Mouse (Mus musculus): ENCODE data around the gene Cox6b2. TPM values are rescaled to one million over a fixed set of nuclear protein-coding genes. Genes with fewer than 3 reads are reported as not detected.
A peak's percentile ranks its signal among the peaks of the same experiment; 100 is the strongest.

Gene Cox6b2
- polyA plus RNA-seq, 2 experiments = 81.9 to 119 TPM

DNA sequence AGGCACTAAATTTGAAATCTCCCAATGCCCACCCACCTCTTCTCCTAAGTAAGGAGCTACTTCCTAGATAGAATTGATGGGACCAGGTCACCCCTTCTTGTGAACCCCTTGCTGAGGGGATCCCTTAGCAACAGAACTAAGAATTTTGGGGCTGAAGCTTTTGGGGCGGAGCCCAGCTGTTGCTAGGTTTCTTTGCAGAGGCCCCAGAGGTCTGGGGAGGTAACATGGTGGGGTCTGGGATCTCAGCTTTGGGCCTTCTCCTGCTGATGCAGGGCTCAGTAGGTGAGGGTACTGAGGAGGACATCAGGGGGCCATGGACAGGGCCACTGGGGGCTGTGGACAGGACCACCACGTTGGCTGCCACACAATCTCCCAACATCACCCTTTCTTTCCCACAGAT is 29.9 kb upstream of the Cox6b2 start, which contains the start of the genes Il11 and Tmem190:
Gene Il11, minus strand, starts transcription at position 101 of the 400 bp plus-strand sequence.
Gene Tmem190, plus strand, starts transcription at position 179 of the 400 bp plus-strand sequence.
- Histone ChIP-seq H3K9ac (replicated peaks) (no peak within 1 kb of the TSS), H3K36me3 (replicated peaks; ENCODE audit: control insufficient read depth, insufficient read depth, low read depth) (no peaks in the 10 kb centered on the region), H3K4me1 (replicated peaks; ENCODE audit: control insufficient read depth in 2 of 2, insufficient read depth in 2 of 2, low read length in 1 of 2) (peaks cover 4 to 9% of the 10 kb centered on the region in 2 experiments), H3K4me2 (ENCODE audit: low read depth) (peak within 1 kb of the TSS; percentile 20; the same call in 1 of the 2 replicates), H3K27me3 (ENCODE audit: control insufficient read depth, insufficient read depth, low read length) (peaks cover 16% of the 10 kb centered on the region), H3K27ac (no peak within 1 kb of the TSS), H3K4me3 (ENCODE audit: insufficient read depth in 1 of 2, low read depth in 2 of 2, low read length in 2 of 2) (no peak within 1 kb of the TSS), H3K9me3 (ENCODE audit: control insufficient read depth, low read length) (no peaks in the 10 kb centered on the region)
- no peak for ATAC-seq (ENCODE audit: insufficient read depth)
- no peak for TF ChIP-seq EP300 (IDR thresholded peaks at IDR 0.05; ENCODE audit: low read depth)
- no peak for TF ChIP-seq CTCF (IDR thresholded peaks at IDR 0.05; ENCODE audit: low read depth)
- WGBS (ENCODE audit: insufficient replicate concordance) = 60% methylated on average over 2 of the region's 2 CpGs
- DNase-seq (ENCODE audit: low read depth in 3 of 3, low spot score in 3 of 3) = no peak

DNA sequence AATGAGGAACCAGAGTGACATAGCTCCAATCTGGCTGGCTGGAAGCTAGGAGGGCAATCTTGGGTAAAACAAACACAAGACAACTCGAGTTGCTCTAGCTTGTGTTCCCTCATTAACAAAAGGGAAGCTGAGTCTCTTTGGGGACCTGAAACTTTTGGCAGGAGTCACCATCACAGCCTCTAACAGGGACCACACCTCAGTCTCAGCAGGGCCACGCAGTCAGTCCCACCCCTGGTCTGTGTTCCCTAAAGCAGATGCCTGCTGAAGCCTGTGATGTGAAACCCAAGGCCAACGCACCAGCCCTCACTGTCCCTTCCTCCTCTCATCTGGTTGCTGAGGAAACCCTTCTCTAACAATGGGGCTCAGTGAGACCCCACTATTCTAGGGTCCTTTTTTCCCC is 29.2 kb upstream of the Cox6b2 start:
- no peak for ATAC-seq (ENCODE audit: insufficient read depth)
- H3K9me3 ChIP-seq (ENCODE audit: control insufficient read depth, low read length) = no peaks in the 10 kb centered on the region
- WGBS (ENCODE audit: insufficient replicate concordance) = 23% methylated on average over 3 of the region's 3 CpGs
- peaks cover 4 to 7% of the 10 kb centered on the region in 2 experiments for H3K4me1 ChIP-seq (replicated peaks; ENCODE audit: control insufficient read depth in 2 of 2, insufficient read depth in 2 of 2, low read length in 1 of 2)
- DNase-seq (ENCODE audit: low read depth in 3 of 3, low spot score in 3 of 3) = no peak
- no peaks in the 10 kb centered on the region for H3K36me3 ChIP-seq (replicated peaks; ENCODE audit: control insufficient read depth, insufficient read depth, low read depth)
- H3K9ac ChIP-seq (replicated peaks) = no peak overlapping the region
- H3K4me3 ChIP-seq (ENCODE audit: insufficient read depth in 1 of 2, low read depth in 2 of 2, low read length in 2 of 2) = no peak overlapping the region
- H3K27me3 ChIP-seq (ENCODE audit: control insufficient read depth, insufficient read depth, low read length) = peaks cover 22% of the 10 kb centered on the region
- H3K4me2 ChIP-seq (ENCODE audit: low read depth) = no peak overlapping the region
- H3K27ac ChIP-seq = no peak overlapping the region
- TF ChIP-seq EP300 (IDR thresholded peaks at IDR 0.05; ENCODE audit: low read depth) (no peak), CTCF (IDR thresholded peaks at IDR 0.05; ENCODE audit: low read depth) (no peak)

DNA sequence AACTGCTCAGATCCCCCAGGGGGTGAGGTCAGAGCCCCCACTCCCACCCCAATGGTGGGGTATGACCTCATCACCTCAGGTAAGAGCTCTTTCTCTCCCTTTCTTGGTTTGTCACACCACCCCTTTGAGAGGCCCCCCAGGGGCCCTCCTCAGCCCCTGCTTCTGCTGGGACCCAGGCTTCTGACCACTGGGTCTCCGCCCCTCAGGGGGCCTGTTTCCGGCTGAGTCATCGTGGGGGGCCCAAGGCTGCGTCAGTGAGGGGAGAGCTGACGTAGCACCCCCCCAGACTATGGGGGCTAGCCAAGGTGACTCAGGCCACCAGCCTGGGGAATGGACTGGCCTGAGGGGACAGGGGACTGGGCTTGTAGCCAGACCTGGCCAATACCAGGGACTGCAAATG is 27.0 kb upstream of the Cox6b2 start:
- peaks cover 4 to 7% of the 10 kb centered on the region in 2 experiments for H3K4me1 ChIP-seq (replicated peaks; ENCODE audit: control insufficient read depth in 2 of 2, insufficient read depth in 2 of 2, low read length in 1 of 2)
- H3K4me2 ChIP-seq (ENCODE audit: low read depth) = no peak overlapping the region
- no peaks in the 10 kb centered on the region for H3K36me3 ChIP-seq (replicated peaks; ENCODE audit: control insufficient read depth, insufficient read depth, low read depth)
- no peak for TF ChIP-seq EP300 (IDR thresholded peaks at IDR 0.05; ENCODE audit: low read depth)
- TF ChIP-seq CTCF (IDR thresholded peaks at IDR 0.05; ENCODE audit: low read depth) = no peak
- no peak overlapping the region for H3K4me3 ChIP-seq (ENCODE audit: insufficient read depth in 1 of 2, low read depth in 2 of 2, low read length in 2 of 2)
- H3K27me3 ChIP-seq (ENCODE audit: control insufficient read depth, insufficient read depth, low read length) = peaks cover 44% of the 10 kb centered on the region
- H3K9ac ChIP-seq (replicated peaks) = no peak overlapping the region
- H3K27ac ChIP-seq = no peak overlapping the region
- no peak for DNase-seq (ENCODE audit: low read depth in 3 of 3, low spot score in 3 of 3)
- no peaks in the 10 kb centered on the region for H3K9me3 ChIP-seq (ENCODE audit: control insufficient read depth, low read length)
- ATAC-seq (ENCODE audit: insufficient read depth) = no peak
- 12% methylated on average over 5 of the region's 5 CpGs for WGBS (ENCODE audit: insufficient replicate concordance)

DNA sequence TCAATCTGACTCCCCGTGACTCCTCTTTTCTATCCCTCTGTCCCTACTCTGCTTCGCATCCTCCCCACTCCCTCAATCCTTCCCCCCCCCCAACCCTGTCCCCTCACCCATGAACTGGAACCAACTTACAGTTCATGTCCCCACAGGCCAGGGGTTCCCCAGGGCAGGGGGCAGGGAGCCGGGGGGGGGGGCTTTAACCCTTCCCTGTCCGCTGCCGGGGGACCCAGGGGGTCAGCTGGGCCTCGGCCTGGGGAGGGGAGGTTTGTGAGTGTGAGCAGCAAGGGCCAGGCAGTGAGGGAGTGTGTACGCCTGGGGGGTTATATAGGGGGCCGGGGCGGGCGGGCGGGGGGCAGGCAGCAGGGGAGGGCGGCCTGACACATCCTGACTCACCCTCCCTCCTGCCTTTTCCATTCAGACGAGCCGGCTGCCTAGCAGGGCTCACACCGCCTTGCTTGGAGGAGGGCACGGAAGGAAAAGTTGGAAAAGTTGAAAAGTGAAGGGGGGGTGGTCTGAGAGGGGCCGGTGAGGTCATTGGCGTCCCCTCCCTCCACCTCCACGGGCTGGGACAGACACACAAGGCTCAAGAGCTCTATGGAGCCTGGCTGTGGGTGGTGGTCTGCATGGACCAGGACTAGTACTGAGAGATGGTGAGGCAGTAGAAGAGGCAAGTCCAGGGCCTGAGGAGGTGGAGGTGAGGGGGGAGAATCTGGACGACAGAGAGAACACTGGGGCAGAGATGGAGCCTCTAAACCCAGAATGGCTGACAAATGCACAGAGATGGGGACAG is 25.1 kb upstream of the Cox6b2 start:
- Histone ChIP-seq H3K27ac (no peak overlapping the region), H3K9me3 (ENCODE audit: control insufficient read depth, low read length) (no peaks in the 10 kb centered on the region), H3K4me2 (ENCODE audit: low read depth) (no peak overlapping the region), H3K27me3 (ENCODE audit: control insufficient read depth, insufficient read depth, low read length) (peaks cover 56% of the 10 kb centered on the region), H3K36me3 (replicated peaks; ENCODE audit: control insufficient read depth, insufficient read depth, low read depth) (no peaks in the 10 kb centered on the region), H3K4me3 (ENCODE audit: insufficient read depth in 1 of 2, low read depth in 2 of 2, low read length in 2 of 2) (no peak overlapping the region), H3K9ac (replicated peaks) (no peak overlapping the region), H3K4me1 (replicated peaks; ENCODE audit: control insufficient read depth in 2 of 2, insufficient read depth in 2 of 2, low read length in 1 of 2) (no peaks in the 10 kb centered on the region)
- DNase-seq (ENCODE audit: low read depth in 3 of 3, low spot score in 3 of 3) (no peak), ATAC-seq (ENCODE audit: insufficient read depth) (no peak)
- 14% methylated on average over 20 of the region's 20 CpGs for WGBS (ENCODE audit: insufficient replicate concordance)
- TF ChIP-seq CTCF (IDR thresholded peaks at IDR 0.05; ENCODE audit: low read depth) (no peak), EP300 (IDR thresholded peaks at IDR 0.05; ENCODE audit: low read depth) (no peak)

Measured in liver, embryonic 14.5 days (tissue).